ENCODE assay signal across 8 mouse cellular contexts in genomic region chr9:120577706-120578405, GRCm38 (mm10). TPM values are rescaled to one million over a fixed set of nuclear protein-coding genes. Genes with fewer than 3 reads are reported as not detected.
DNase-seq lines count a peak whose midpoint lies in the region; ATAC-seq and TF ChIP-seq lines count a peak whose summit lies in the region.

No protein-coding gene starts in this region.

- no peak for ATAC-seq in lung, embryonic 16.5 days (ENCODE audit: low read depth)
- ATAC-seq in limb, embryonic 13.5 days (ENCODE audit: low FRiP score, low read depth): no peak

- DNase-seq in lung, postnatal 10 days: no peak
- no peak for DNase-seq in forebrain, embryonic 10.5 days (ENCODE audit: extremely low spot score, low spot score)
- no peak for DNase-seq in spleen, adult 18-20 months
- no peak for DNase-seq in thymus, postnatal 36 days
- DNase-seq in cerebellum, adult 11 months: no peak

- peaks cover 12% of the 10 kb centered on the region for H3K4me1 ChIP-seq in lung, embryonic 16.5 days (replicated peaks; ENCODE audit: control insufficient read depth, insufficient read depth, low read length)
- peaks cover 42% of the 10 kb centered on the region for H3K4me1 ChIP-seq in forebrain, embryonic 10.5 days
- H3K4me1 ChIP-seq in limb, embryonic 13.5 days: peaks cover 18% of the 10 kb centered on the region
- peaks cover 8% of the 10 kb centered on the region; the same call in 1 of the 2 replicates for H3K4me1 ChIP-seq in small intestine, adult 2 months (ENCODE audit: control insufficient read depth, insufficient read depth, insufficient read length, low read length)

- peak overlapping the region; percentile 91 for H3K9ac ChIP-seq in lung, embryonic 16.5 days (ENCODE audit: low read length)
- peak overlapping the region; percentile 91 for H3K9ac ChIP-seq in limb, embryonic 13.5 days

- no peak for TF ChIP-seq CTCF in small intestine, adult 2 months (IDR thresholded peaks at IDR 0.05; ENCODE audit: extremely low read depth, insufficient read length, insufficient replicate concordance, low read depth, low read length)

- no peaks in the 10 kb centered on the region for H3K27me3 ChIP-seq in lung, embryonic 16.5 days (ENCODE audit: control insufficient read depth, insufficient read depth, low read depth, low read length)
- no peaks in the 10 kb centered on the region for H3K27me3 ChIP-seq in forebrain, embryonic 10.5 days (ENCODE audit: poor library complexity, severe bottlenecking)
- H3K27me3 ChIP-seq in limb, embryonic 13.5 days: no peaks in the 10 kb centered on the region
- no peaks in the 10 kb centered on the region for H3K27me3 ChIP-seq in small intestine, adult 2 months (ENCODE audit: control insufficient read depth, insufficient read depth, low read length)

- H3K36me3 ChIP-seq in lung, embryonic 16.5 days (ENCODE audit: control insufficient read depth, insufficient read depth, low read length): peaks cover 24% of the 10 kb centered on the region
- H3K36me3 ChIP-seq in forebrain, embryonic 10.5 days (replicated peaks): peaks cover 36% of the 10 kb centered on the region
- peaks cover 35% of the 10 kb centered on the region for H3K36me3 ChIP-seq in limb, embryonic 13.5 days
- H3K36me3 ChIP-seq in small intestine, adult 2 months (ENCODE audit: control insufficient read depth, insufficient read depth, low read length): peaks cover 20% of the 10 kb centered on the region

- H3K4me3 ChIP-seq in lung, embryonic 16.5 days (ENCODE audit: low read length): peak overlapping the region; percentile 71
- peak overlapping the region; percentile 79 for H3K4me3 ChIP-seq in forebrain, embryonic 10.5 days
- peak overlapping the region; percentile 70 for H3K4me3 ChIP-seq in limb, embryonic 13.5 days
- H3K4me3 ChIP-seq in small intestine, adult 2 months (ENCODE audit: low read depth, low read length): peak overlapping the region; percentile 88

- peak overlapping the region; percentile 53; the same call in 1 of the 2 replicates for H3K27ac ChIP-seq in lung, embryonic 16.5 days (ENCODE audit: low read length)
- H3K27ac ChIP-seq in forebrain, embryonic 10.5 days: peak overlapping the region; percentile 89
- no peak overlapping the region for H3K27ac ChIP-seq in limb, embryonic 13.5 days
- H3K27ac ChIP-seq in small intestine, adult 2 months (ENCODE audit: insufficient read depth, low read depth, low read length): peak overlapping the region; percentile 68

- H3K4me2 ChIP-seq in lung, embryonic 16.5 days (ENCODE audit: low read depth, low read length): peak overlapping the region; percentile 87
- H3K4me2 ChIP-seq in limb, embryonic 13.5 days (replicated peaks): peak overlapping the region; percentile 91

- TF ChIP-seq POLR2A in small intestine, adult 2 months (IDR thresholded peaks at IDR 0.05; ENCODE audit: low read depth, low read length): no peak

- H3K9me3 ChIP-seq in lung, embryonic 16.5 days (ENCODE audit: control insufficient read depth, low read length): no peaks in the 10 kb centered on the region
- no peaks in the 10 kb centered on the region for H3K9me3 ChIP-seq in forebrain, embryonic 10.5 days
- H3K9me3 ChIP-seq in limb, embryonic 13.5 days: no peaks in the 10 kb centered on the region

- 39% methylated on average over 12 of the region's 12 CpGs for WGBS in lung, embryonic 16.5 days
- whole genome bisulfite sequencing in forebrain, embryonic 10.5 days: 57% methylated on average over 12 of the region's 12 CpGs
- WGBS in limb, embryonic 13.5 days: 60% methylated on average over 12 of the region's 12 CpGs
- 27% methylated on average over 12 of the region's 12 CpGs for WGBS in small intestine, adult 2 months

RNA-seq across cellular contexts. Expression of gene Rpl14, which starts 6.6 kb away (rescaled TPM):
- 767 and 782 TPM in 2 replicates for polyA plus RNA-seq in lung, embryonic 16.5 days (2015; fragmentation: Nextera tagmentation; extraction: Ambion mirVana)
- 785 and 825 TPM in 2 replicates for polyA plus RNA-seq in forebrain, embryonic 10.5 days (2016; fragmentation: Nextera tagmentation; extraction: Ambion mirVana)
- polyA plus RNA-seq in limb, embryonic 13.5 days (2015; fragmentation: Nextera tagmentation; extraction: Ambion mirVana): 791 and 827 TPM in 2 replicates
- polyA plus RNA-seq in small intestine, adult 2 months (2012; rRNA removed): 90.3 and 246 TPM in 2 replicates

RNA-seq across cellular contexts. Expression of gene Entpd3, which starts 38.2 kb away (rescaled TPM):
- 9.3 and 10.8 TPM in 2 replicates for polyA plus RNA-seq in lung, embryonic 16.5 days (2015; fragmentation: Nextera tagmentation; extraction: Ambion mirVana)
- 0.16 and 0.33 TPM in 2 replicates for polyA plus RNA-seq in forebrain, embryonic 10.5 days (2016; fragmentation: Nextera tagmentation; extraction: Ambion mirVana)
- polyA plus RNA-seq in limb, embryonic 13.5 days (2015; fragmentation: Nextera tagmentation; extraction: Ambion mirVana): 1.3 and 2.2 TPM in 2 replicates
- 1.2 and 1.6 TPM in 2 replicates for polyA plus RNA-seq in small intestine, adult 2 months (2012; rRNA removed)
